Mouse (Mus musculus): ENCODE results near the gene Meox1. TPM values are rescaled to one million over a fixed set of nuclear protein-coding genes. Genes with fewer than 3 reads are reported as not detected.

Meox1 gene
- polyA plus RNA-seq, 1 experiment = 1.8 TPM

- TF ChIP-seq POLR2A (IDR thresholded peaks at IDR 0.05; ENCODE audit: borderline replicate concordance, insufficient read depth, low read length) (no peak), CTCF (IDR thresholded peaks at IDR 0.05; ENCODE audit: borderline replicate concordance, insufficient read depth, low read depth, low read length) (no peak)
- 90% methylated on average over 5 of the region's 5 CpGs for WGBS
- peaks cover 21% of the 10 kb centered on the region for H3K4me1 ChIP-seq (ENCODE audit: control insufficient read depth, insufficient read depth, low read length)
- no peak for DNase-seq
- no peak overlapping the region for H3K27ac ChIP-seq (ENCODE audit: insufficient read depth, low read length)
- H3K4me3 ChIP-seq (replicated peaks; ENCODE audit: insufficient read depth, low read depth, low read length) = no peak overlapping the region
- H3K27me3 ChIP-seq (ENCODE audit: control insufficient read depth, insufficient read depth, low read length) = no peaks in the 10 kb centered on the region
Observed at GRCm38 (mm10) chr11:101847509-101847908, 46.7 kb downstream of the Meox1 start.

GRCm38 (mm10) chr11:101842773-101843163 is 51.4 kb downstream of the Meox1 start:
- Histone ChIP-seq H3K27me3 (ENCODE audit: control insufficient read depth, insufficient read depth, low read length) (no peaks in the 10 kb centered on the region), H3K4me3 (replicated peaks; ENCODE audit: insufficient read depth, low read depth, low read length) (no peak overlapping the region), H3K27ac (ENCODE audit: insufficient read depth, low read length) (peak overlapping the region; percentile 69), H3K4me1 (ENCODE audit: control insufficient read depth, insufficient read depth, low read length) (peaks cover 29% of the 10 kb centered on the region)
- WGBS = 16% methylated on average over 3 of the region's 3 CpGs
- TF ChIP-seq CTCF (IDR thresholded peaks at IDR 0.05; ENCODE audit: borderline replicate concordance, insufficient read depth, low read depth, low read length) = no peak
- no peak for TF ChIP-seq POLR2A (IDR thresholded peaks at IDR 0.05; ENCODE audit: borderline replicate concordance, insufficient read depth, low read length)
- DNase-seq = no peak

DNA sequence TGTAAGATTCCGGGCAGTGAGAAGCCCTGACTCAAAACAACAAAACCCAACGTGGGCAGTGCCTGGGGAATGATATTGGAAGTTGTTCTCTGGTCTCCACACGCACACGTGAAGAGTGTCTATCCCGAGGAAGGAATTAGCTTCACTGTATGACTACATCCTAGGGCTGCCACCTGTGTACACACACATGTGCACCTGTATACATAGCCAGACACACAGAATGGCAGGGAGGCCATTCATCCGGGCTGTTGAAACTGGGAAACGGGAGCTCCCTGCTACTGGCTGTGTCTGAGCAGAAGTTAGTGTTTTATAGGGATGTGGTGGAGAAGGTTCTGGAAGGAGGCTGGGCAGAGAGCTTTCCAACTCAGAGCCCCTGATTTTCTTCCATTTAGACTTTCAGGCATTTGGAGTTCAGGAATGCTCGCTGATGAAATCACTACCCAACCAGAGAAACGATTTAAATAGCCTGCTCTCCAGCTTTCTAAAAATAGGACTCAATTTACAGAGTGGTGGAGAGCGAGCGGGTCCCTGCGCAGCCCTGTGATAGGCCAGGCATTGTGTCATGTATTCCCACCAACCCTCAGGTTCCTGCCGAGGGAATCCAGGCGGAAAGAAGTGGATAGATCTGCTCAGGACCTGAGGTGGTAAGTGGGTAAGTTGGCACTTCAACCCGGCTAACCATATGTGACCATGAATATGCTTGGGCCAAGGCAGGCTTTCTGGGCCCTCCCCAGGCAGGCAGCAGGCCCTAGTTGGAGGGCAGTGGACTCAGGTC is 52.0 kb downstream of the Meox1 start:
- H3K27ac ChIP-seq (ENCODE audit: insufficient read depth, low read length) = peak overlapping the region; percentile 69
- peaks cover 29% of the 10 kb centered on the region for H3K4me1 ChIP-seq (ENCODE audit: control insufficient read depth, insufficient read depth, low read length)
- no peak for TF ChIP-seq CTCF (IDR thresholded peaks at IDR 0.05; ENCODE audit: borderline replicate concordance, insufficient read depth, low read depth, low read length)
- 0 out of 2 replicates have a peak, but pooled peaks have one; percentile 6 for TF ChIP-seq POLR2A (IDR thresholded peaks at IDR 0.05; ENCODE audit: borderline replicate concordance, insufficient read depth, low read length)
- H3K27me3 ChIP-seq (ENCODE audit: control insufficient read depth, insufficient read depth, low read length) = no peaks in the 10 kb centered on the region
- 21% methylated on average over 15 of the region's 15 CpGs for WGBS
- no peak overlapping the region for H3K4me3 ChIP-seq (replicated peaks; ENCODE audit: insufficient read depth, low read depth, low read length)
- DNase-seq = peak; percentile 76 to 91

- TF ChIP-seq POLR2A (IDR thresholded peaks at IDR 0.05; ENCODE audit: borderline replicate concordance, insufficient read depth, low read length) = no peak
- TF ChIP-seq CTCF (IDR thresholded peaks at IDR 0.05; ENCODE audit: borderline replicate concordance, insufficient read depth, low read depth, low read length) = no peak
- H3K27me3 ChIP-seq (ENCODE audit: control insufficient read depth, insufficient read depth, low read length) = no peaks in the 10 kb centered on the region
- peaks cover 29% of the 10 kb centered on the region for H3K4me1 ChIP-seq (ENCODE audit: control insufficient read depth, insufficient read depth, low read length)
- no peak overlapping the region for H3K4me3 ChIP-seq (replicated peaks; ENCODE audit: insufficient read depth, low read depth, low read length)
- WGBS = over 99% methylated on average over 3 of the region's 3 CpGs
- no peak overlapping the region for H3K27ac ChIP-seq (ENCODE audit: insufficient read depth, low read length)
- no peak for DNase-seq
Observed at GRCm38 (mm10) chr11:101840405-101840804, 53.8 kb downstream of the Meox1 start.

DNA sequence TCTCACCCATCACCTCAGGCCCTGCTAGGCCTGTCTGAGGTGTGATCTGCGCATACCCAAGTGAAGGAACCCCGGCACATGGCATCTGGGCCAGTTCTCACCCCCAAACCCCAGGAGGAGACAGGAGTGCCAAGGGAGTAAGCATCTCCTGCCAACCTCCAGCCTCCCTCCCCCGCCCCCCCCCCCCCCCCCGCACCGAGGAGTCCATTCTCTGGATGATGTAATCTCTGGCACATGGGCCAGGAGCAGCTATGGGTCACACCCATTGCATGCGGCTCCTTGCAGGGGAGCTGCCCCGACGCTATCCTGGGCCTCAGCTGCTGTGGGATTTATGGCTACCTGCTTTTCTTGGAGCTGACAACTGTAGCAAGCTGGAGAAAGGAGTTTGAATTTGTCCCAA is 54.7 kb downstream of the Meox1 start:
- no peak overlapping the region for H3K4me3 ChIP-seq (replicated peaks; ENCODE audit: insufficient read depth, low read depth, low read length)
- peak overlapping the region; percentile 21 for H3K27ac ChIP-seq (ENCODE audit: insufficient read depth, low read length)
- no peaks in the 10 kb centered on the region for H3K27me3 ChIP-seq (ENCODE audit: control insufficient read depth, insufficient read depth, low read length)
- TF ChIP-seq CTCF (IDR thresholded peaks at IDR 0.05; ENCODE audit: borderline replicate concordance, insufficient read depth, low read depth, low read length) (no peak), POLR2A (IDR thresholded peaks at IDR 0.05; ENCODE audit: borderline replicate concordance, insufficient read depth, low read length) (no peak)
- DNase-seq = peak; percentile 74 to 83
- H3K4me1 ChIP-seq (ENCODE audit: control insufficient read depth, insufficient read depth, low read length) = peaks cover 29% of the 10 kb centered on the region
- whole genome bisulfite sequencing = 5% methylated on average over 7 of the region's 8 CpGs

- WGBS = 77% methylated on average over 7 of the region's 7 CpGs
- DNase-seq = no peak
- Histone ChIP-seq H3K27me3 (ENCODE audit: control insufficient read depth, insufficient read depth, low read length) (no peaks in the 10 kb centered on the region; the same call in 1 of the 2 replicates), H3K4me1 (ENCODE audit: control insufficient read depth, insufficient read depth, low read length) (no peaks in the 10 kb centered on the region), H3K4me3 (replicated peaks; ENCODE audit: insufficient read depth, low read depth, low read length) (no peak overlapping the region), H3K27ac (ENCODE audit: insufficient read depth, low read length) (no peak overlapping the region)
- TF ChIP-seq CTCF (IDR thresholded peaks at IDR 0.05; ENCODE audit: borderline replicate concordance, insufficient read depth, low read depth, low read length) (no peak), POLR2A (IDR thresholded peaks at IDR 0.05; ENCODE audit: borderline replicate concordance, insufficient read depth, low read length) (no peak)
Observed at GRCm38 (mm10) chr11:101832001-101832400, 62.2 kb downstream of the Meox1 start.

- TF ChIP-seq POLR2A (IDR thresholded peaks at IDR 0.05; ENCODE audit: borderline replicate concordance, insufficient read depth, low read length) = no peak
- no peak for TF ChIP-seq CTCF (IDR thresholded peaks at IDR 0.05; ENCODE audit: borderline replicate concordance, insufficient read depth, low read depth, low read length)
- H3K4me1 ChIP-seq (ENCODE audit: control insufficient read depth, insufficient read depth, low read length) = no peaks in the 10 kb centered on the region
- WGBS = 81% methylated on average over 8 of the region's 8 CpGs
- DNase-seq = no peak
- no peaks in the 10 kb centered on the region; the same call in 1 of the 2 replicates for H3K27me3 ChIP-seq (ENCODE audit: control insufficient read depth, insufficient read depth, low read length)
- no peak overlapping the region for H3K4me3 ChIP-seq (replicated peaks; ENCODE audit: insufficient read depth, low read depth, low read length)
- no peak overlapping the region for H3K27ac ChIP-seq (ENCODE audit: insufficient read depth, low read length)
Observed at GRCm38 (mm10) chr11:101830616-101831015, 63.6 kb downstream of the Meox1 start.

GRCm38 (mm10) chr11:101830112-101830511 is 64.1 kb downstream of the Meox1 start:
- no peak for DNase-seq

More at GRCm38 (mm10) chr11:101830112-101830511, 64.1 kb downstream of the Meox1 start:
- Histone ChIP-seq H3K4me1 (ENCODE audit: control insufficient read depth, insufficient read depth, low read length) (no peaks in the 10 kb centered on the region), H3K4me3 (replicated peaks; ENCODE audit: insufficient read depth, low read depth, low read length) (no peak overlapping the region), H3K27me3 (ENCODE audit: control insufficient read depth, insufficient read depth, low read length) (no peaks in the 10 kb centered on the region; the same call in 1 of the 2 replicates), H3K27ac (ENCODE audit: insufficient read depth, low read length) (no peak overlapping the region)
- TF ChIP-seq CTCF (IDR thresholded peaks at IDR 0.05; ENCODE audit: borderline replicate concordance, insufficient read depth, low read depth, low read length) = no peak
- TF ChIP-seq POLR2A (IDR thresholded peaks at IDR 0.05; ENCODE audit: borderline replicate concordance, insufficient read depth, low read length) = no peak
- 63% methylated on average over 10 of the region's 10 CpGs for WGBS
